Mouse (Mus musculus): ENCODE measurements around the gene Os9.
"Not testable (repeated sequence)": the region's sequence is repeated elsewhere in the genome, so short reads cannot be mapped to it uniquely, and the experiment has no call there.

DNA sequence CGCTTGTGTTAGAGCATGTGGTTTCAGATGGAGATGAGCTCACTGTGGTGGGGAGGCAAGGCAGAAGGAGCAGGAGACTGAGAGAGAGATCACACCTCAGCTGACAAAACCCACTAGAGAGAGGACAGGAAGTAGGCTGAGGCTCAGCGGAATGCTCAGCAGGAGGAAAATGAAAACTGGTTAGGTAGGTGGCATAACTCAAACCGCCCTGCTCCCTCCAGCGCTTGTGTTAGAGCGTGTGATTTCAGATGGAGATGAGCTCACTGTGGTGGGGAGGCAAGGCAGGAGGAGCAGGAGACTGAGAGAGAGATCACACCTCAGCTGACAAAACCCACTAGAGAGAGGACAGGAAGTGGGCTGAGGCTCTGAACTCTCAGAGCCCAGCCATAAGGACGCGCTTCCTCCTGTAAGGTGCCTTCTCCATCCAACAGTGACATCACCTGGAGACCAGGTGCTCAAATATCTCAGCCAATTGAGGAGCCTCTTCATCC, 41.9 kb upstream of the Os9 start:
- TF ChIP-seq CTCF (IDR thresholded peaks at IDR 0.05; ENCODE audit: low read depth, low read length); TAL1 (conservative IDR thresholded peaks at IDR 0.05; ENCODE audit: low read depth, low read length); POLR2AphosphoS5 (IDR thresholded peaks at IDR 0.05; ENCODE audit: insufficient replicate concordance, low read depth, low read length); GATA1 (IDR thresholded peaks at IDR 0.05; ENCODE audit: borderline replicate concordance, low read length); GATA2 (IDR thresholded peaks at IDR 0.05; ENCODE audit: borderline replicate concordance, low read depth, low read length): not testable (repeated sequence)
